Mouse (Mus musculus): Measurements from ENCODE around the gene Sipa1l3. TPM values are rescaled to one million over a fixed set of nuclear protein-coding genes. Genes with fewer than 3 reads are reported as not detected.

Gene Sipa1l3
- polyA plus RNA-seq, 1 experiment = 38.2 TPM

GRCm38 (mm10) chr7:29421240-29421908 lies 97.1 kb downstream of the Sipa1l3 start:
- peak in 1 of 2 experiments; percentile 52 for DNase-seq (ENCODE audit: extremely low spot score in 1 of 2, low spot score in 1 of 2)

GRCm38 (mm10) chr7:29419836-29420235 lies 98.6 kb downstream of the Sipa1l3 start:
- DNase-seq (ENCODE audit: extremely low spot score in 1 of 2, low spot score in 1 of 2) = no peak

- DNase-seq (ENCODE audit: extremely low spot score in 1 of 2, low spot score in 1 of 2) = no peak
Measured at GRCm38 (mm10) chr7:29418231-29418630, 100.2 kb downstream of the Sipa1l3 start.

- no peak for DNase-seq (ENCODE audit: extremely low spot score in 1 of 2, low spot score in 1 of 2)
Measured at GRCm38 (mm10) chr7:29417332-29418069, 100.9 kb downstream of the Sipa1l3 start.

GRCm38 (mm10) chr7:29416906-29417305 lies 101.5 kb downstream of the Sipa1l3 start:
- no peak for DNase-seq (ENCODE audit: extremely low spot score in 1 of 2, low spot score in 1 of 2)

GRCm38 (mm10) chr7:29411838-29412580 lies 106.4 kb downstream of the Sipa1l3 start:
- no peak for DNase-seq (ENCODE audit: extremely low spot score in 1 of 2, low spot score in 1 of 2)

GRCm38 (mm10) chr7:29411216-29411816 lies 107.1 kb downstream of the Sipa1l3 start:
- DNase-seq (ENCODE audit: extremely low spot score in 1 of 2, low spot score in 1 of 2) = no peak

GRCm38 (mm10) chr7:29410402-29410801 lies 108.0 kb downstream of the Sipa1l3 start:
- DNase-seq (ENCODE audit: extremely low spot score in 1 of 2, low spot score in 1 of 2) = no peak

- no peak for DNase-seq (ENCODE audit: extremely low spot score in 1 of 2, low spot score in 1 of 2)
Measured at GRCm38 (mm10) chr7:29406855-29407254, 111.6 kb downstream of the Sipa1l3 start.

GRCm38 (mm10) chr7:29404126-29404525 lies 114.3 kb downstream of the Sipa1l3 start:
- DNase-seq (ENCODE audit: extremely low spot score in 1 of 2, low spot score in 1 of 2) = no peak

- DNase-seq (ENCODE audit: extremely low spot score in 1 of 2, low spot score in 1 of 2) = no peak
Measured at GRCm38 (mm10) chr7:29402015-29402414, 116.4 kb downstream of the Sipa1l3 start.

GRCm38 (mm10) chr7:29400451-29400850 lies 118.0 kb downstream of the Sipa1l3 start:
- DNase-seq (ENCODE audit: extremely low spot score in 1 of 2, low spot score in 1 of 2) = no peak

GRCm38 (mm10) chr7:29399056-29399455 lies 119.4 kb downstream of the Sipa1l3 start:
- DNase-seq (ENCODE audit: extremely low spot score in 1 of 2, low spot score in 1 of 2) = no peak

GRCm38 (mm10) chr7:29397486-29397885 lies 121.0 kb downstream of the Sipa1l3 start:
- no peak for DNase-seq (ENCODE audit: extremely low spot score in 1 of 2, low spot score in 1 of 2)

- DNase-seq (ENCODE audit: extremely low spot score in 1 of 2, low spot score in 1 of 2) = no peak
Measured at GRCm38 (mm10) chr7:29396943-29397340, 121.5 kb downstream of the Sipa1l3 start.

GRCm38 (mm10) chr7:29396216-29396942 lies 122.1 kb downstream of the Sipa1l3 start:
- DNase-seq (ENCODE audit: extremely low spot score in 1 of 2, low spot score in 1 of 2) = no peak

GRCm38 (mm10) chr7:29395179-29395578 lies 123.3 kb downstream of the Sipa1l3 start:
- no peak for DNase-seq (ENCODE audit: extremely low spot score in 1 of 2, low spot score in 1 of 2)

- no peak for DNase-seq (ENCODE audit: extremely low spot score in 1 of 2, low spot score in 1 of 2)
Measured at GRCm38 (mm10) chr7:29393292-29393691, 125.1 kb downstream of the Sipa1l3 start.

- no peak for DNase-seq (ENCODE audit: extremely low spot score in 1 of 2, low spot score in 1 of 2)
Measured at GRCm38 (mm10) chr7:29392805-29393204, 125.6 kb downstream of the Sipa1l3 start.

GRCm38 (mm10) chr7:29391761-29392512 lies 126.5 kb downstream of the Sipa1l3 start:
- no peak for DNase-seq (ENCODE audit: extremely low spot score in 1 of 2, low spot score in 1 of 2)

Data from frontal cortex, adult 2 months (tissue).